Mouse (Mus musculus) kidney, postnatal 0 days (tissue): ENCODE measurements around the gene Erg. TPM values are rescaled to one million over a fixed set of nuclear protein-coding genes. Genes with fewer than 3 reads are reported as not detected.
A peak's percentile ranks its signal among the peaks of the same experiment; 100 is the strongest.

ENCODE experiments used
- ATAC-seq: fragments of 200-750 bp; cut with Nextera tagmentation; replicated peaks from 2 replicates; pipeline ENCODE4 v1.8.0; 2017; ENCODE audit warnings: low read depth, moderate number of reproducible peaks, moderate TSS enrichment, moderate library complexity; ENCODE audit not compliant: low FRiP score
- DNase-seq: peaks from one replicate; pipeline ENCODE4 v3.0.0-alpha.2; 2016; ENCODE audit warnings: low spot score
- H3K27ac ChIP-seq: fragments of 300-500 bp; sonication (generic); 2 replicates; pipeline ENCODE4 v1.5.1; 2014; ENCODE audit warnings: mild to moderate bottlenecking
- H3K27me3 ChIP-seq: fragments of 300-500 bp; sonication (generic); 2 replicates; pipeline ENCODE4 v1.6.1; 2014; ENCODE audit warnings: low read length, mixed read lengths; ENCODE audit not compliant: insufficient read depth
- H3K36me3 ChIP-seq: fragments of 300-500 bp; sonication (generic); 2 replicates; pipeline ENCODE4 v1.6.1; 2014; ENCODE audit warnings: low read length, mixed read lengths; ENCODE audit not compliant: insufficient read depth
- H3K4me1 ChIP-seq: fragments of 300-500 bp; sonication (generic); replicated peaks from 2 replicates; pipeline ENCODE4 v1.6.1; 2014; ENCODE audit warnings: antibody characterized with exemption, low read length, mixed read lengths; ENCODE audit not compliant: insufficient read depth
- H3K4me2 ChIP-seq: fragments of 300-500 bp; sonication (generic); 2 replicates; pipeline ENCODE4 v1.6.1; 2014; ENCODE audit warnings: mild to moderate bottlenecking, low read length, moderate library complexity, mixed read lengths
- H3K4me3 ChIP-seq: fragments of 300-500 bp; sonication (generic); replicated peaks from 2 replicates; pipeline ENCODE4 v1.5.1; 2014; ENCODE audit warnings: low read depth, low read length
- H3K9ac ChIP-seq: fragments of 300-500 bp; sonication (generic); 2 replicates; pipeline ENCODE4 v1.6.1; 2014; ENCODE audit warnings: low read depth, low read length
- H3K9me3 ChIP-seq: fragments of 300-500 bp; sonication (generic); replicated peaks from 2 replicates; pipeline ENCODE4 v1.6.1; 2016; ENCODE audit warnings: low read length, inconsistent platforms, mixed read lengths
- CTCF ChIP-seq: IDR thresholded peaks from 2 replicates; pipeline ENCODE4 v1.5.1; 2016; ENCODE audit warnings: antibody characterized with exemption, low read depth, mild to moderate bottlenecking, moderate library complexity
- WGBS: fragments of 180-500 bp; shearing (Covaris S2); extraction: QIAGEN DNeasy Blood & Tissue Kit; methylation state at CpG from one replicate; pipeline ENCODE4 v1.1.7; 2014; 5-methylcytosine and 5-hydroxymethylcytosine counted together
- polyA plus RNA-seq: library from polyadenylated mRNA; unstranded; fragments of >200 nt; fragmentation: Nextera tagmentation; extraction: Ambion mirVana; gene quantifications from 2 replicates; pipeline ENCODE4 v1.2.1, GENCODE M21; 2015

Gene Erg
- polyA plus RNA-seq, 1 experiment from 2014 or later: 6.4 TPM

- no peaks in the 10 kb centered on the region for H3K9me3 ChIP-seq
- no peak overlapping the region for H3K4me3 ChIP-seq
- no peak for TF ChIP-seq CTCF
- H3K4me1 ChIP-seq: no peaks in the 10 kb centered on the region
- H3K9ac ChIP-seq: no peak overlapping the region
- 47% methylated on average over 3 of the region's 3 CpGs for WGBS
- H3K27ac ChIP-seq: no peak overlapping the region
- H3K27me3 ChIP-seq: no peaks in the 10 kb centered on the region
- DNase-seq (peak; percentile 24), ATAC-seq (no peak)
- H3K4me2 ChIP-seq: no peak overlapping the region
- no peaks in the 10 kb centered on the region for H3K36me3 ChIP-seq
These were observed 92.3 kb downstream of the Erg start for GRCm38 (mm10) chr16:95494108-95494507.

DNA sequence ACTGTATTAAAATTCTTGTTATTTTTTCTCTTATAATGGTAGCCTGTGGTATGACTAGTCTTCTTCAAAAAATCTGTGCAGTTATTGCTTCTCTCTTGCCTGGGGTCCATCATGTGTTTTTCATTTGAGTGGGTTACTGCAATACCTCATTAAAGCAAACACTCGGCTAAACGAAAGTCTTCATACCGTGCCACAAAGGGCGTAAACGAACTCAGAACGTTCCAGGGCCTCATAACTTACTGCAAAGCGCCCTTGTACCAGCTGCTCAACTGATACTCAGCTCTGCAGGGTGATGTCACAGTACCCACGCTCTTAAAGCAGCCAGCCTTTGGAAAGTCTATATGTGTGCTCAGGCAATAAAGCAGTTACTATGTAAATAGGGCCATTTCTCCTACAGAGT, 93.1 kb downstream of the Erg start:
- H3K9ac ChIP-seq: no peak overlapping the region
- DNase-seq: no peak
- H3K27me3 ChIP-seq: no peaks in the 10 kb centered on the region
- H3K4me3 ChIP-seq: no peak overlapping the region
- H3K4me2 ChIP-seq: no peak overlapping the region
- no peaks in the 10 kb centered on the region for H3K4me1 ChIP-seq
- no peak for ATAC-seq
- no peak for TF ChIP-seq CTCF
- WGBS: 80% methylated on average over 8 of the region's 8 CpGs
- H3K27ac ChIP-seq: no peak overlapping the region
- no peaks in the 10 kb centered on the region for H3K9me3 ChIP-seq
- no peaks in the 10 kb centered on the region for H3K36me3 ChIP-seq

GRCm38 (mm10) chr16:95492146-95492545, 94.2 kb downstream of the Erg start:
- Histone ChIP-seq H3K27me3 (no peaks in the 10 kb centered on the region), H3K36me3 (no peaks in the 10 kb centered on the region), H3K4me3 (no peak overlapping the region), H3K9ac (no peak overlapping the region), H3K4me1 (no peaks in the 10 kb centered on the region), H3K27ac (no peak overlapping the region), H3K9me3 (no peaks in the 10 kb centered on the region), H3K4me2 (no peak overlapping the region)
- ATAC-seq (no peak), DNase-seq (no peak)
- TF ChIP-seq CTCF: no peak
- 82% methylated on average over 7 of the region's 7 CpGs for WGBS

DNA sequence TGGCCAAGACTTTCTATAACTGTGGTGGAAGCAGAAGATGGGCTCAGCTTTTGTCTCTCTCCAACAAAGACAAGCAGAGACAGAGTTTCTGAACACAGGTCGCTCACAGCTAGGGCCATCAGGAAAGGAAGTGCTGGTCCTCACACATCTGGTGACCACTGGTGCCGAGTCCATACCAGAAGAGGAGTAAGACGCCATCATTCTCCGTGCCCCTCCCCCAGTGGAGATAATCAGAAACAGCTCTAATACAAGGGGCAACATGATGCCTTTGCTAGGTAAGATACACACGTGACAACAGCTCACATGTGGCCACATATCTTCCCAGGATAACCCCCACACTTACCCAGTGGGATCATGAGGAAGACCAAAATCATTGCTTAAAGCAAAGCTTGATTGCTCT, 96.0 kb downstream of the Erg start:
- 75% methylated on average over 5 of the region's 5 CpGs for WGBS
- Histone ChIP-seq H3K4me2 (no peak overlapping the region), H3K4me1 (no peaks in the 10 kb centered on the region), H3K36me3 (no peaks in the 10 kb centered on the region), H3K27me3 (no peaks in the 10 kb centered on the region), H3K9ac (no peak overlapping the region), H3K4me3 (no peak overlapping the region), H3K27ac (no peak overlapping the region), H3K9me3 (no peaks in the 10 kb centered on the region)
- ATAC-seq (no peak), DNase-seq (no peak)
- TF ChIP-seq CTCF: no peak

DNA sequence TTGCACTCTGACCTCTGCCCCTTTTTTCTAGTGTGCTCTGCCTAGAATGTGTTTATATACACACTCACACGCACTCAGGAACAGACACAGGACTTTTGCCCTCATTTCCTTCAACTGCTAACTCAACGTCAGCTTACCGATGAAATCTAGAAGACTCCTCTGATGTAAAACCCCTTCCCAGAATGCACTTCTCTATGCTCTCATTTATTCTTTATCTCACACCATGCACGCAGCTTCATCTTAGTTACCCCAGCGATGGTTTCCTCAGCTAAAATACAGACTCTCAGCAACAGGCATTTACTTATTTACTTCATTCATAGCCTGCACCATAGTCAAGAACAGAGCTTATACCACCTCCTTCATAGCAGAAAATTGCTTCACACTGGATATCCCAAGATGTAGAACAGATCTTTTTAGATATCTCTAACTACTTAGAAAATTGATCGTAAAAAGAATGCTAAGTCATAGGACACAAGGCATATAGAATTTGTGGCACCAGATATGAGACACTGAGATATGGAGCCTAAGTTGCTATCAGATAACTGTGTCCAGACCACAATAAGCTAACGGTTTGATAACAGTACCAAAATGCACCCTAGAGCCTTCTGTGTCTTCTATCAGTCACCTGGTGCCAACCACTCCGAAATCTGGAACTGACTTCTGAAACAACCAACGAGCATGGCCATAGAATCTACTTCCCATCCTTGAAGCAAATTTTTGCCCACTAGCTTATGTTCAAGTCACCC, 98.6 kb downstream of the Erg start:
- no peak for TF ChIP-seq CTCF
- Histone ChIP-seq H3K4me2 (no peak overlapping the region), H3K4me1 (no peaks in the 10 kb centered on the region), H3K4me3 (no peak overlapping the region), H3K27ac (no peak overlapping the region), H3K9me3 (no peaks in the 10 kb centered on the region), H3K27me3 (no peaks in the 10 kb centered on the region), H3K9ac (no peak overlapping the region), H3K36me3 (no peaks in the 10 kb centered on the region)
- WGBS: 68% methylated on average over 9 of the region's 9 CpGs
- DNase-seq (no peak), ATAC-seq (no peak)

GRCm38 (mm10) chr16:95481176-95481575, 105.2 kb downstream of the Erg start:
- Histone ChIP-seq H3K9me3 (no peaks in the 10 kb centered on the region), H3K9ac (no peak overlapping the region), H3K4me3 (no peak overlapping the region), H3K4me1 (no peaks in the 10 kb centered on the region), H3K36me3 (no peaks in the 10 kb centered on the region), H3K27me3 (no peaks in the 10 kb centered on the region), H3K27ac (no peak overlapping the region), H3K4me2 (no peak overlapping the region)
- TF ChIP-seq CTCF: no peak
- DNase-seq: no peak
- 85% methylated on average over 13 of the region's 13 CpGs for WGBS
- no peak for ATAC-seq

GRCm38 (mm10) chr16:95478558-95478957, 107.8 kb downstream of the Erg start:
- Histone ChIP-seq H3K4me3 (no peak overlapping the region), H3K27me3 (no peaks in the 10 kb centered on the region), H3K9ac (no peak overlapping the region), H3K36me3 (no peaks in the 10 kb centered on the region), H3K9me3 (no peaks in the 10 kb centered on the region), H3K27ac (no peak overlapping the region), H3K4me1 (no peaks in the 10 kb centered on the region), H3K4me2 (no peak overlapping the region)
- ATAC-seq: no peak
- no peak for DNase-seq
- WGBS: 57% methylated on average over 5 of the region's 5 CpGs
- no peak for TF ChIP-seq CTCF
